Mouse (Mus musculus): Measurements from ENCODE around the gene Heg1. TPM values are rescaled to one million over a fixed set of nuclear protein-coding genes. Genes with fewer than 3 reads are reported as not detected.

The Heg1 gene
- polyA plus RNA-seq, 2 experiments from 2014 or later: 21.1 to 31.1 TPM

DNA sequence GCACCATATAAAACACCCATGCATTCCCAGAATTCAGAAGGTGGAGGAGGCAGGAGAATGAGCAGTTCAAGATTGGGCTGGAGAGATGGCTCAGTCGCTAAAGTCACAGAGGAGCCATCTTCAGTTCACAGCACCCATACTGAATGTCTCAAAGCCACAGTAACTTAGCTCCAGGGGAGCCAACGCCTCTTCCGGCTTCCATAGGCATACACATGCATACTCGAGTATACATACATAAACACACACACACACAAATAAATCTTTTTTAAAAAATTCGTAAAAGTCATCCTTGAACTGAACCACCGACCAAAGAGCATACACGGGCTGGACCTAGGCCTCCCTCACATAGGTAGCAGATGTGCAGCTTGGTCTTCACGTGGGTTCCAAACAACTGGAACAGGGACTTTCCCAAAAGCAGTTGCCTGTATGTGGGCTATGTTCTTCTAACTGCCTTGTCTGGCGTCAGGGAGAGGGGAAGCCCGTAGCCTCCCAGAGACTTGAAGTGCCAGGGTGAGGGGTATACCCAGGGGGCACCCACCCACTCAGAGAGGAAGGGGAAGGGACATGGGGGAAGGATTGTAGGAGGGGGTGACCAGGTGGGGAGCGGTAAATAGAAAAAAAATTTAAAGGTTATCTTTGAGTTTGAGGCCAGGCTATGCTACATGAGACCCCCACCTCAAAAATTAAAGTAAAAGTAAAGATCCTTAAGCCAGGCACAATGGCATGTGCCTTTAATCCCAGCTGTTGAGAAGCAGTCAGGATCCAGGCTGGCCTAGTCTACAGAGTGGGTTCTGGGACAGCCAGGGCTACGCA is 24.6 kb downstream of the Heg1 start:
- ATAC-seq: peak; percentile 15

DNA sequence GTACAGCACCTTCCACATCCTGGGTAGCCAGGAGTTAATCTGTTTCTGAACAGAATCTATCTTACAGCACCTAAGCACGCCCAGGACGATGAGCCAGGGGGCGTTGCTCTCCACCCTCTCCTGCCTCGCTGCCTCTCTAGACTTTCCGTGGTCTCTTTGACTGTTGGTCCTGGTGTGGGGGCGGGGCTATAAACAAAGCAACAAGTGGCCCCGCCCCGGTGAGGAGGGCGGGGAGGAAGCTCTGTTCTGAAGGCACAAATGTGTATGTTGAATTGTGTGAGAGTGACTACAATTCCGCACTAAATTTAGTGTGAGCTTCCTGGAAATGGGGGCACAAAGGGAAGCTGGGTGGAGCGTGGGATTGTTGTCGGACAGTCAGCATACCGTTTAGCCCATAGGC is 30.1 kb downstream of the Heg1 start:
- peak; percentile 97 for ATAC-seq

DNA sequence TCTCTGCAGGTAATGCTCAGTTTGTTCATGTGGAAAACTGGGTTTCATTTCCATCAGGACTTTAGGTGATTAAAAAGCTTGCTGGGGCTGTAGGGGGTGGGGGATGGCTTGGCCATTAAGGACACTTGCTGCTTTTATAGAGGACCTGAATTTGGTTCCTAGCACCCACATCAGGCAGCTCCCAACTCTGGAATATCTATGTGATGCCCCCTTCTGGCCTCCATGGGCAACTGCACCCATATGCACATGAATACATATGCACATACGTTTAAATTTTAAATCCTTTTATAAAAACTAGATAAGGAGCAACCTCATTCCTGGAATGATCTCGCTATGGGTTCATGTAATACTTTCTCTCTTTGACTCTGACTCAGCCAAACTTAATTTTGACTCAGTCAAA is 39.1 kb downstream of the Heg1 start:
- ATAC-seq: no peak

DNA sequence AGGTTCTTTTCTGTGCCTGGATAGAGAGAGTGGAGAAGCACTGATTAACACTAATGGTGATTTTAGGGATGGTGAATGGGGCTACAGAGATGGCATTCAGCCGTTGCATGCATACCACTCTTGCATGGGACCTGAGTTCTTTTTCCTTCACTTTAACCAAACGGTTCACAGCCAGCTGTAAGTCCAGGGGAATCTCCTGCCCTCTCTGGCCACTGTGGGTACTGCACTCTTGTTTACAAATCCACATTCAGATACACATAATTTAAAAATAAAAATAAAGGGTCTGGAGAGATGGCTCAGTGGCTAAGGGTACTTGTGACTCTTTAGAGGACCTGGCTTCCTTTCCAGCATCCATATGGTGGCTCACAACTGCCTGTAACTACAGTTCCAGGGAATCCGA is 39.8 kb downstream of the Heg1 start:
- no peak for ATAC-seq

DNA sequence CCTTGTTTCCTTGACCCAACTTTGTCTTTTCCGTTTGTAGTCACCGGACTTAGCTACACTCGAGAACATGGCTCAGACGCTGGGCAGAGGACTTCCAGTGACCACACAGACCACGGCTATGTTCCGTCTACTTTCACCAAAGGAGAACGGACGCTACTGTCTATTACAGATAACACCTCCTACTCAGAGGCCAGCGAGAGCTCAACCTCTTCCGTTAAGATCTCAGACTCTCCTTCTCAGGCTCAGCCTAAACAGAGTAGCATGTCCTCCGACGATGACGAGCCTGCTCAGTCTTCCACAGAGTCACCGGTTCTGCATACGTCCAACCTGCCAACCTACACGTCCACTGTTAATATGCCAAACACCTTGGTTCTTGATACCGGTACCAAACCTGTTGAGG is 42.1 kb downstream of the Heg1 start:
- ATAC-seq: no peak

DNA sequence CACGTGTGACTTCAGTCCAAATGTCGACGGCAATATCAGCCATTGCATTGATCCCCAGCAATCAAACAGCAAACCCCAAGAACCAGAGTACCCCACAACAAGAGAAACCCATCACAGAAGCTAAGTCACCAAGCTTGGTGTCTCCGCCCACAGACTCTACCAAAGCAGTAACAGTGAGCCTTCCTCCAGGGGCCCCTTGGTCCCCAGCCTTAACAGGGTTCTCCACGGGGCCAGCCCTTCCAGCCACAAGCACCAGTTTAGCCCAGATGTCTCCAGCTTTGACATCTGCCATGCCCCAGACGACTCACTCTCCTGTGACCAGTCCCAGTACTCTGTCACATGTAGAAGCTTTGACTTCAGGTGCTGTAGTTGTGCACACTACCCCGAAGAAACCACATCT is 42.7 kb downstream of the Heg1 start:
- no peak for ATAC-seq

DNA sequence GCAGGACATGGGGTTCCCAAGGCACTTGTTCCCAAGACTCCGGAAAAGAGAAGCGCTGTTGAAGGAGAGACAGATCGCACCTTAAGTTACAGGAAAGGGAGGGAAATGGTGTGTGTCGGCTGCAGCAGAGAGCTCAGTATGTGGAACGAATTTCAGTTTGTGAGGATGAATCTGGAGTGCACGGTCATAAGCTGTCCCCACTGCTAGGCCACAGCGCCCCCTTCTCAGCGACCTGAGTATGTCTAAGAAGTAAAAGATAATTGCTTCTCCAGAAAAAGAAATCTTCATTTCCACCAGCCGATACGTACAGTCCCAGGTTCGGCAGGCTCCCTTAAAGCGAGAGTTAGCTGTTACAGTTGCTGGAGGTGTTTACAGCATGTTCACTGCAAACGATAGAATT is 44.3 kb downstream of the Heg1 start:
- ATAC-seq: no peak

GRCm38 (mm10) chr16:33731291-33731690 is 47.1 kb downstream of the Heg1 start:
- no peak for ATAC-seq

DNA sequence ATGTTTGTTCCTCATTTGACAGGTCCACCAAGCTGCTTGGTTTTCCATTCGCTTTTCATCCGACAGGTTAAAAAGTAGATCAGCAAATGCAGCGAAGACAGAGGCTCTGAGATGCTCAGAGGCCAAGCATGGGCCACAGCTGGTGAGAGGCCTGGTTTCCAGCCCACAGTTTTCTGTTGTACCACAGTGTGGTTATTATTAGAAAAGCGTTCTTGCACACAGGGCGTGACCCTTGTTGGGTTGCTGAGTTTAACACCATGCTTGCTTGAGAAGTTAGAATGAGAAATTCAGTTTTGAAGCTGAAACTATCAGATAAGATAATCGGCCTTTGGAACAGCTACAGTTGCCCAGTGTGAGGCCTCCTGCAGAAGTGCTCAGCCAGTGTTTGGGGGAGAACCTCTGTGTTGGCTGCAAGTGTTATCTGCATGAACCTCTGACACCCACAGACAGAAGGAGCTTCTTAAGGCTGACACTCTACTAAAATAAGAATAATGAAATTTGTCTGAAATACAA is 48.1 kb downstream of the Heg1 start:
- ATAC-seq: no peak

GRCm38 (mm10) chr16:33732846-33733580 is 48.8 kb downstream of the Heg1 start:
- no peak for ATAC-seq

DNA sequence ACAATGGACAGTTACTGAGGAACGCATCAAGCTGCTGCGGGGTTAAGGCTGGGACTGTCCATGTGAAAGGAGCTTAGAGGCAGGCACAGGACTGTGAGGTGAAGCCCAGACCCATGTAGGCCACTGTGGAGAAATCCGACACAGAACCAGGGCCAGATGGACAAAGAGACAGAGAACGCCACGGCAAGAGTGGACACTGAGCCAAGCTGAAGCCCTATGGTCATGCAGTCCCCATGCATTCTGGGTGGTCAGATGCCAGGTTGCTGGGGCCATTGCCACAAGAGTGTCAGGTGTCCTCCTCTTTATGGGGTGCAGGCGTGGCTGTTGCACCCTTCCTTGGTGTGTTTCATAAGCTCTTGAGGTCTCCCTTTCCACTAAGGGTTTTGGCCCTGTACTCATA is 49.7 kb downstream of the Heg1 start:
- ATAC-seq: no peak

DNA sequence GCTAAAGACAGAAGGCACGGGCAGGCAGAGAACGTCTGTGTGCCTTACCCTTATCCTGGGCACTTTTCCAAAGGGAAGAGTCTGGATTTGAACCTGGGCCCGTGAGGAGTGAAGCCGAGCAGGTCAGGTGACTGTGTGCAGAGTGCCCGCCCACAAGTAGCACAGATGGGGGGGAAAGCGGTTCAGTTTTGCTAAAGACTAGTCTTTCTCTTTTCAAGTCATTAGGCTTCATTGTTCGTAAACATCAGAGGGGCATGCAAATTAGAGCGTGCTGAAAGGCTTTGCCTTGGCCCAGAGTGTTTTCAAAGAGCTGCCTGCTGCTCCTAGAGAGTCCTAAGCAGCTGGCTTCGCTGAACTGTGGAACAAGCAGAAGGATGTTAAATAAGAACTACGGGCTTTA is 50.4 kb downstream of the Heg1 start:
- no peak for ATAC-seq

GRCm38 (mm10) chr16:33735238-33735637 is 51.1 kb downstream of the Heg1 start:
- no peak for ATAC-seq

DNA sequence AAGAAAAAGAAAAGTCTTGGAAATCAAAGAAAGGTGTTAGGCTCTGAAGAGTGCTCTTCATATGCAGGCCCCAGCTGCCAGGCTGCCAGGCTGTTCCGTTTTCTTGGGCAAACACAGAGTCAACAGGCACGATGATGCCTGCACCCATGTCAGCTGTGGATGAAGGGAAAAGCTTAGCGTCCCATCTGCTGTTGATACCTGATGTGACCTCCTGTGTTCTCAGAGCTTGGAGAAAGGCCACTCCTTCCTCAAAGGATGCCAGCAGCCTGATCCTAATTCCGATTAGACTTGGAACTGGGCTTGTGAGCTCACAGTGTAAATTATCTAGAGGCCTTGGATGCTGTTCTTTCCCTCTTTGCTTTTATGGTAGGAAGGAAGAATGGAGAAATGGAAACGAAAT is 51.6 kb downstream of the Heg1 start:
- ATAC-seq: no peak

DNA sequence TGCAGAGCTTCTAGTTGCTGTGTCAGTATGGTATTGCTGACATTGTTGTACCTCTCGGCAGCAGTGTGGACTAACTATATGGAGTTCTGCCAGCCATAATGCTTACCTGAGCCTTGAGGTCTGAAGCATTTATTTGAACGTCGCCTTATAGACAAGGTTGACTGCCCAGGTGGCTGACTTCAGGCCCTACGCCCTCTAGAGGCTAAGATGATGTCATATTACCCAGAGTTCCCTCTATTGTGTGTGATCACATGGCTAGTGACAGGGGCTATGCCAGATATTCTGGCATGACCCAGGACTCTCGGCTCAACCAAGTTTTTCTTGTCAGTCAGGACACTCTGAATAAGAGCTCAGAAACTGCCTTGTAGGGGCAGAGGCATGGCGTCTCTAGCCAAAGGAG is 52.6 kb downstream of the Heg1 start:
- ATAC-seq: no peak

GRCm38 (mm10) chr16:33738949-33739719 is 55.0 kb downstream of the Heg1 start:
- no peak for ATAC-seq

- ATAC-seq: peak; percentile 70
Measured at GRCm38 (mm10) chr16:33739802-33740201, 55.6 kb downstream of the Heg1 start.

GRCm38 (mm10) chr16:33740416-33740815 is 56.2 kb downstream of the Heg1 start:
- no peak for ATAC-seq

DNA sequence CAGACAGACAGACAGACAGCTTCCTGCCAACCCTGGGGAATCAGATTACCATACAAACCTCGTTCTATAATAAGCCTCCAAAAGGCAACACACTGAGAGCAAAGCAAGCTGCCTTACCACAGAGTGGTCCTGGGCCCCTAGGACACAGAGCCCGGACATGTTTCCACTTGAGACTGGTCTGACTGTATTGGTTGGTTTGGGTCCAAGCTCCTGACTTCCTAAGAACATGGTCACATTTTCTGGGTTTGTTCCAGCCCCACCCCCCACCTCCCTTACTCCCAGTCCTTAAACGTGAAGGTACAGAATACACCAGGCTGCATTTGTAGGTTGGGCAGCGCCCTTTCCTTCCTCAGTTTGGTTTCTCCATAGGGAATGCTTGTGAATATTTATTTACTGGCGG is 57.6 kb downstream of the Heg1 start:
- no peak for ATAC-seq

DNA sequence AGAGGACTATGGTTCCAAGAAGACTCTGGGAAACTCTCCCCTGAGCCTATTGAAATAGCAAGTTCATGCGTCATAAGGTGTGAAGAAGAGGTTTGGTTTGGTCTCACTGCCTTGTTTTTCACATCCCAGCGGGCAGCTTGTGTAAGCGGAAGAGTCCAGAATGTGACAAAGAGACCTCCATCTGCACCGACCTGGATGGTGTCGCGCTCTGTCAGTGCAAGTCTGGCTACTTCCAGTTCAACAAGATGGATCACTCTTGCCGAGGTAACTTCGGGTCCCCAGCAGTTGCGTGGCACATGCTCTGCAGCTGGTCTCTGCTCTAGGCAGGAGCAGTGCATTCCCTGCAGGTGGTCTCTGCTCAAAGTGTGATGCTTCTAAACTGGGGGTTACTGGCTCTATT is 58.1 kb downstream of the Heg1 start:
- ATAC-seq: no peak

DNA sequence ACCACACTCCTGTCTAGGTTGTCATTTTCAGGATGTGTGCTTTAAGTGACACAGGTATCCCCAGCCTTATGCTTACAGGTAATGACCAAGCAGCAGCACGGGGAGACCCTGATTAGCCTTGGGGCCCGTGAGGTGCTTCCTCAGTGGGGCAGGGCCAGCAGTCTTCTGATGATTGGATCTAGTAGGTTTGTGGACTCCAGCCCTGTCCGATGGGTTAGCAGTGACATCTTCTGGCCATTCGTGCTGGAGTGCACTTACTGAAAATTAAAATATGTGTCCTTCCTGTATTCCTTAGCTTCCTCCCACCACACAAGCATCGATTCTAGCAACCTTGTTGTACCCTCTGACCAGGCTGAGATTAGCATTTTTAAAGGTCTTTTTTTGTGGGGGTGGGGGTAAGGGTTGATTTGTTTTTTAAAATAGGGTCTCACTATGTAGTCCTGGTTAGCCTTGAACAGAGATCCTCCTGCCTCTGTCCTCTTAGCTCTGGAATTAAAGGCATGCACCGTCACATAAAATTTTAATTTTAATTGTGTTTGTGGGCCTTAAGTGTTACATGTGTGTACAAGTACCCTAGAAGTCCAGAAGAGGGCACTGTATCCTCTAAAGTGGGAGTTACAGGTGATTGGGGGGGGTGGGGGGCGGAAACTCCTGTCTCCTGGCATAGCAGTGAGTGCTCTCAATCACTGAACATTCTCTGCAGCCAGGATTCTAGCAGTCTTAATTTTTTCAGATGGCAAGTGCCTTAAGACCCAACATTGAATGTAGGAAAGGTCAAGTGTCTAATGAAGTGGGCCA is 60.7 kb downstream of the Heg1 start:
- peak; percentile 42 for ATAC-seq

GRCm38 (mm10) chr16:33745457-33745856 is 61.3 kb downstream of the Heg1 start:
- ATAC-seq: no peak

All from CD4-positive, CD25-positive, alpha-beta regulatory T cell, adult 4 months (primary cell).